Mouse (Mus musculus) stomach, postnatal 0 days (tissue): ENCODE results near the gene Tm7sf3. TPM values are rescaled to one million over a fixed set of nuclear protein-coding genes. Genes with fewer than 3 reads are reported as not detected.

Experiments used
- ATAC-seq: fragments of 200-750 bp; cut with Nextera tagmentation; 2 replicates; pipeline ENCODE4 v1.8.0; 2017; ENCODE audit not compliant: low FRiP score, low TSS enrichment
- DNase-seq: peaks from one replicate; pipeline ENCODE4 v3.0.0-alpha.2; 2016; ENCODE audit warnings: low spot score
- H3K27ac ChIP-seq: fragments of 300-500 bp; sonication (generic); replicated peaks from 2 replicates; pipeline ENCODE4 v1.5.1; 2014; ENCODE audit warnings: mild to moderate bottlenecking, control low read depth
- H3K27me3 ChIP-seq: fragments of 300-500 bp; sonication (generic); 2 replicates; pipeline ENCODE4 v1.6.1; 2014; ENCODE audit warnings: low read length; ENCODE audit not compliant: control insufficient read depth, insufficient read depth
- H3K36me3 ChIP-seq: fragments of 300-500 bp; sonication (generic); 2 replicates; pipeline ENCODE4 v1.6.1; 2014; ENCODE audit warnings: low read length, mixed read lengths; ENCODE audit not compliant: control insufficient read depth, insufficient read depth
- H3K4me1 ChIP-seq: fragments of 300-500 bp; sonication (generic); replicated peaks from 2 replicates; pipeline ENCODE4 v1.6.1; 2014; ENCODE audit warnings: antibody characterized with exemption; ENCODE audit not compliant: control insufficient read depth, insufficient read depth
- H3K4me2 ChIP-seq: fragments of 300-500 bp; sonication (generic); replicated peaks from 2 replicates; pipeline ENCODE4 v1.6.1; 2014; ENCODE audit warnings: low read depth, mild to moderate bottlenecking, control low read depth, moderate library complexity
- H3K4me3 ChIP-seq: fragments of 300-500 bp; sonication (generic); 2 replicates; pipeline ENCODE4 v1.5.1; 2014; ENCODE audit warnings: low read depth, low read length, control low read depth
- H3K9ac ChIP-seq: fragments of 300-500 bp; sonication (generic); 2 replicates; pipeline ENCODE4 v1.6.1; 2014; ENCODE audit warnings: mild to moderate bottlenecking, low read length, control low read depth, mixed read lengths
- H3K9me3 ChIP-seq: fragments of 300-500 bp; sonication (generic); 2 replicates; pipeline ENCODE4 v1.6.1; 2016; ENCODE audit warnings: low read length; ENCODE audit not compliant: control insufficient read depth
- CTCF ChIP-seq: IDR thresholded peaks from 2 replicates; pipeline ENCODE4 v1.5.1; 2016; ENCODE audit warnings: antibody characterized with exemption, low read depth, mild to moderate bottlenecking, moderate library complexity
- EP300 ChIP-seq: optimal IDR thresholded peaks from 2 replicates; pipeline ENCODE3; 2016; ENCODE audit warnings: antibody characterized with exemption
- WGBS: fragments of 180-500 bp; shearing (Covaris S2); extraction: QIAGEN DNeasy Blood & Tissue Kit; methylation state at CpG from one replicate; pipeline ENCODE4 v1.1.7; 2014; 5-methylcytosine and 5-hydroxymethylcytosine counted together
- polyA plus RNA-seq: library from polyadenylated mRNA; unstranded; fragments of >200 nt; fragmentation: Nextera tagmentation; extraction: Ambion mirVana; gene quantifications from 2 replicates; pipeline ENCODE4 v1.2.1, GENCODE M21; 2015

Gene Tm7sf3
- polyA plus RNA-seq, 1 experiment from 2014 or later, result 24.5 TPM

- Histone ChIP-seq H3K9ac (no peak overlapping the region), H3K4me1 (no peaks in the 10 kb centered on the region), H3K27me3 (no peaks in the 10 kb centered on the region), H3K4me2 (no peak overlapping the region), H3K27ac (no peak overlapping the region), H3K4me3 (no peak overlapping the region), H3K36me3 (no peaks in the 10 kb centered on the region), H3K9me3 (no peaks in the 10 kb centered on the region)
- ATAC-seq, result no peak
- no peak for DNase-seq
- TF ChIP-seq EP300 (no peak), CTCF (no peak)
- 83% methylated on average over 4 of the region's 4 CpGs for whole genome bisulfite sequencing
Observed at GRCm38 (mm10) chr6:146683881-146684280, 41.3 kb upstream of the Tm7sf3 start.

GRCm38 (mm10) chr6:146678136-146679070, 35.8 kb upstream of the Tm7sf3 start:
- Histone ChIP-seq H3K36me3 (no peaks in the 10 kb centered on the region), H3K27me3 (no peaks in the 10 kb centered on the region), H3K4me2 (no peak overlapping the region), H3K9me3 (no peaks in the 10 kb centered on the region), H3K4me1 (no peaks in the 10 kb centered on the region), H3K9ac (no peak overlapping the region), H3K27ac (no peak overlapping the region), H3K4me3 (no peak overlapping the region)
- ATAC-seq (no peak), DNase-seq (no peak)
- WGBS, result 43% methylated on average over 10 of the region's 10 CpGs
- TF ChIP-seq CTCF (no peak), EP300 (no peak)

GRCm38 (mm10) chr6:146676904-146677303, 34.3 kb upstream of the Tm7sf3 start:
- Histone ChIP-seq H3K9me3 (no peaks in the 10 kb centered on the region), H3K4me1 (no peaks in the 10 kb centered on the region), H3K27me3 (no peaks in the 10 kb centered on the region), H3K4me3 (no peak overlapping the region), H3K36me3 (no peaks in the 10 kb centered on the region), H3K4me2 (no peak overlapping the region), H3K9ac (no peak overlapping the region), H3K27ac (no peak overlapping the region)
- whole genome bisulfite sequencing, result 73% methylated on average over 10 of the region's 10 CpGs
- TF ChIP-seq EP300, result no peak
- TF ChIP-seq CTCF, result no peak
- ATAC-seq, result no peak
- no peak for DNase-seq

- no peak for DNase-seq
- H3K4me1 ChIP-seq, result no peaks in the 10 kb centered on the region
- no peak overlapping the region for H3K4me2 ChIP-seq
- no peak overlapping the region for H3K9ac ChIP-seq
- H3K27ac ChIP-seq, result peak overlapping the region; percentile 40; the same call in 1 of the 2 replicates
- H3K36me3 ChIP-seq, result no peaks in the 10 kb centered on the region
- peak; percentile 86 for ATAC-seq
- WGBS, result 49% methylated on average over 4 of the region's 4 CpGs
- no peak overlapping the region for H3K4me3 ChIP-seq
- H3K9me3 ChIP-seq, result no peaks in the 10 kb centered on the region
- no peaks in the 10 kb centered on the region for H3K27me3 ChIP-seq
- TF ChIP-seq CTCF (no peak), EP300 (no peak)
Observed at GRCm38 (mm10) chr6:146674881-146675536, 32.4 kb upstream of the Tm7sf3 start.

GRCm38 (mm10) chr6:146674420-146674819, 31.8 kb upstream of the Tm7sf3 start:
- peak overlapping the region; percentile 40; the same call in 1 of the 2 replicates for H3K27ac ChIP-seq
- no peaks in the 10 kb centered on the region for H3K4me1 ChIP-seq
- DNase-seq (no peak), ATAC-seq (no peak)
- TF ChIP-seq EP300 (no peak), CTCF (no peak)
- no peaks in the 10 kb centered on the region for H3K27me3 ChIP-seq
- H3K9me3 ChIP-seq, result no peaks in the 10 kb centered on the region
- WGBS, result 78% methylated on average over 8 of the region's 8 CpGs
- H3K36me3 ChIP-seq, result no peaks in the 10 kb centered on the region
- no peak overlapping the region for H3K9ac ChIP-seq
- H3K4me3 ChIP-seq, result no peak overlapping the region
- no peak overlapping the region for H3K4me2 ChIP-seq

- no peaks in the 10 kb centered on the region for H3K4me1 ChIP-seq
- no peak overlapping the region for H3K9ac ChIP-seq
- WGBS, result 87% methylated on average over 4 of the region's 4 CpGs
- DNase-seq (no peak), ATAC-seq (no peak)
- H3K36me3 ChIP-seq, result no peaks in the 10 kb centered on the region
- no peak overlapping the region for H3K27ac ChIP-seq
- no peaks in the 10 kb centered on the region for H3K27me3 ChIP-seq
- TF ChIP-seq CTCF (no peak), EP300 (no peak)
- no peaks in the 10 kb centered on the region for H3K9me3 ChIP-seq
- H3K4me3 ChIP-seq, result no peak overlapping the region
- H3K4me2 ChIP-seq, result no peak overlapping the region
Observed at GRCm38 (mm10) chr6:146673696-146674095, 31.1 kb upstream of the Tm7sf3 start.
